Mouse (Mus musculus): ENCODE measurements at regions not wholly inside any gene's neighbourhood (a gene's known extent, or its start where the extent isn't known, plus 50 kb on each side); places are given as distances from the start of the nearest gene placed in this dataset.

DNA sequence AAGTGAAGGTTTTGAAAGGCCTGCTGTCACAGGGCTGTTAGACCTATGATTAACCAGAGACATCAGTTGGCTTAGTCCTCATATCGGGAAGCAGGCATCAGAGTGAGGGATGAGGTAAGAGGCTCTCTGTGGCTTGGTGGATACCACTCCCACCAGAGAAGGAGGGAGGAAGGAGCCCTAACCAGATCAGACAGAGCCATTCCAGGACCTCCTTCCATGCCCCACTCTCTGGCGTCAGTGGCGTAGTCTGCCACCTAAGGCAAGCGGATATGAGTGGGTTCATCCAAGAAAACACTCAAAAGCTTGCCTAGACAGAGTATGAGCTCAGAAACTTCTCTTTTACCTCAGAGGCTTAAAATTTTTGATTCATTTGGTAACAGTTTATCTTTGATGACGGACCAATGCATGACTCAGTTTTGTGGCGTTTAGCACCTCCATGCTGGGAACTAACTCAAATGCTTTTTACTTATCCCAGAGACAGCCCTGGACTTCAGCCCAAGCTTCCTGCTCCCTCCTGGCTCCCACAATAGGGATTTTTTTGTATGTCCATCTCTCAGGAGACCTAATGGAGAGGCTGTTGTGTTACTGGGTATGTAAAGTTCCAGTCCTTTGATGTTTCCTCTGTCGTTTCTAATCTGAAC lies 367.5 kb upstream of the Rasgrp1 start:
- no peak for DNase-seq (ENCODE audit: low spot score)

DNA sequence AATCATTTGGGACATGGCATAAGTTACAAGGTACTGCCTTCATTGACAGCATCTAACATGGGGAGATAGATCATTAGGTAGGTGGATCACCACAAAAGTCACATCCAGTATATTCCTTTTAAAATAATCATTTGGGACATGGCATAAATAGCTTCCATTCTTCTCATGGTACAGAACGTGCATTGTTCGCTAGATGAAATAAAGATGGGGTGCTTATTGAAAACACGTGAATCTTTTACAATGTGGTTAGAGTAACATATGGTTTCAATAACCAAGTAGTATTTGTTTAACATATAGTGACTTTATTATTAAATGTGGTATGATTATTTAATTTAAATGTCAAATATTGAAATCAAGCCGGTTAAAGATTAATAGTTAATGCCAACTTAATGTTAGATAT lies 381.3 kb upstream of the Rasgrp1 start:
- no peak for DNase-seq (ENCODE audit: low spot score)

DNA sequence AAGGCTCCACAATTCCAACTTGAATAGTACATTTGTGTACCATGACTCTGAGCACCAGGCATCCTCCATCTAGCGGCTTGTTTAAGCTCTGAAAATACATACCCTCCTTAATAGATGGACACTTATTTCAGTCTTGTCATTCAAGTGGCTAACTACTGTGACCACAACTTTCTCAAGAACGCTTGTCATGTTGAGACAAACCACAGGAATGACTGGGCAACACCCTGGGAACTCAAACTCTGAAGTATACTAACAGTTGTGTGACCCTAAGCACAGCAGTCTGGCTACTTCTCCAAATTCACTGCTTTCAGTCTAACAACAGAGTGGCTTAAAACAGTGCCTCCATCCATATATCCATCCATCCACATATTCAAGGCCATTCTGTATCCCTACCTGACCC lies 380.4 kb upstream of the Thbs1 start:
- no peak for DNase-seq (ENCODE audit: low spot score)

DNA sequence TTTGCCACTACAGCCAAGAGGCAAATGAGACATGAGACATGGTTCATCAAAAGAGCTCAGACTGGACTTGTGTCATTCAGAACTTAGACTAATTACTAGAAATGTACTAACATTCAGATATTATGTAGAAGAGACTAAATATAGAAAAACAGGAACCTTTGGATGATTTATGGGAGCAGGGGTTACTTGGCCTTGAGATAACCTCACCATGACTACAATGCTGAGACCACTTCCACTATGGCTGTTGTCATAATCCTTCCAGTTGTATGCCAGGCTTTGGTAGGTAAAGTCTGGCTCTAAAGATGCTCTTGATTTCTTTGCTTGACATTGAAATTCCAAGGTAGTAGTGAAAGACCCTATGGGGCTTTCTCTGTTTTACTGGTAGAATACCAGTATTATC lies 369.3 kb upstream of the Thbs1 start:
- no peak for DNase-seq (ENCODE audit: low spot score)

DNA sequence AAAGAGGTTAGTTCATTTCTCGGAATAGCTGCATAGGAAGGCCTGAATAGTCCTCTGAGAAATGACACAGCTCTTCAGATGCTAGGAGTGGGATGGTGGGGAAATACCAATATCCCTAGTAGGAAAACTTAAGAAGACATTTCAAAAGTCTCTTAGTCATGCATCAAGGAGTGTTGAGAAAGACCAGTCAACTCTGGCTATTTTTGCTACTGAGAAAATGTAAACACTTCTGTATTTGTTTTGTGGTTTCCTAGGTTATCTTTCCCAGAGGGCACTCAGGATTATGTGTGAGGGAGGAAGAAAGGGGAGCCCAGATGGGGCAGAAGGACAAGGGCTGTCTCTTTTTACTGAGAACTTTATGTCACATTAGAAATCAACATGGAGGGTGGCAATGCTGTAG lies 367.8 kb upstream of the Thbs1 start:
- DNase-seq (ENCODE audit: low spot score): no peak

DNA sequence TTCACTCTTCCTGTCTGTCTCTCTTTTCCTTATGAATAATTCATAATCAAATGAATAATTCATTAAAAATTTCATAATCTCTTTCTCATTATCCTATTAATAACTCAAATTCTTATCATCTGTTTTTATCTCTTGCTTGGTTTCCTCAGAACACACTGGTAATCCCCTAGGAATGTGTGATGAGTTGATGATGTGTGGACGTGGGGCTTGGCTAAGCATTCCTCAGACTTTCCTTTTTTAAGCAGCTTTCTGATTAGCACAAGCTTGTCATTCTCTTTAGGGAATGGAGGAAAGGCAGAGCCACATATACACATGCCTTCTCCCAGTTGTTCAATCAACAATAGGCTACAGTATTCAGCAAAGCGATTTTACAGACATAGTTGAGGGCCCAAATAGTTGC lies 365.9 kb upstream of the Thbs1 start:
- no peak for DNase-seq (ENCODE audit: low spot score)

DNA sequence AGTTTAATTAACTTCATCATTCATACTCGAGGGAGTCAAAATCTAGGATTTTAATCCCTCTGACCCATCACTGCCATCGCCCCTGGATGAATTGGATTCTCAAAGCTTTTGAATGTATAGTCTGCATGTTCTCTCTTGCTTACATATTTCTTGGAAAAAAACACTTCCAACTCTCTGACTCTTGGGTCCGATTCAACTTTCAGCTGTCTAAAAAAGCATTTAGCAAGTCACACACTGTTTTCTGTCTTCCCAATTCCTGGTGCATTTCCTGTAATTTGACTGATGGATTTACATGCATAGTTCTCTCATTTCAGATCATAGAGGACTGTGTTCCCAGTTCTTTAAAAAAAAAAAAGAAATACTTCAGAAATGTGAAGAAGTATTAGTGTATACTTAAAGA lies 364.5 kb upstream of the Thbs1 start:
- no peak for DNase-seq (ENCODE audit: low spot score)

DNA sequence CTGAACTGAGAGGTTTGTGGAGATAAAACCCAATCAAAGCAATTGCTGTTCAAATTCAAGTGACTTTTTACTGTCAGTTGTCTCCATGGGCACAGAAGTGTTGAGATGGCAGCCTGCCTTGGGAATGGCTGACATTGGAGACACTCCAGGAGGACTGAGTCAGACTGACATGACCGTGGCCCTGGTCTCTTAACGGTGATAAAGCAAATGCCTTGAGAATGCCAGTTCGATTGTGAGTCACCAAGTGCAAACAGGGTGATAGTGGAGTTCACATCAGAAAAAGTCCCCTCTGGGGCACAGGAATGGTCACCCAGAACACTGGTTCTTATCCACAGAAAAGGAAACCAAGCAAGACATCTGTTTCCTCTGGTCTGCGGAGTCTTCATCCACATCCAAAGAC lies 362.8 kb upstream of the Thbs1 start:
- no peak for DNase-seq (ENCODE audit: low spot score)

DNA sequence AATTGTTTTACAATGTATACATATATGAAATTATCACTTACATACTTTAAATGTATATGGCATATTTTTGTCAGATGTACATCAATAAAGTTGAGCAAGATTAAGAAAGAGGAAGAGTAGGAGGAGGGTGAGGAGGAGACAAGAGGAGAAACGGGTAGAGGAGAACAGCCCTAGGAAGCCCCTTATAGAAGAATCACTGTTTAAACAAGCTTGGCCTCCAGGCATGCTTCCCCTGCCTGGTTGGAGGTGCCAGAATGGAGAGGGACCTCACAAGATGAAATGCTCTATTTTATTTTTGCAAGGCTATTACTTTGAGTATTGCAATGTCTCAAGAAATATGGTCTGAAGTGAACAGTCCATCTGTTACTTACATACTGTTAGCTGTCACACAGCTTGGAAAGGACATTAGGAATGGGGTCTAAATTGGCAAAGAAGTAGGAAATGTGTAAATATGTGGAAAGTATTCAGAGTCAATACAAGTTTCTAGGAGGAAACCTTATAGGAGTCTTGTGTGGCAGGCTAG lies 352.1 kb upstream of the Thbs1 start:
- no peak for DNase-seq (ENCODE audit: low spot score)

DNA sequence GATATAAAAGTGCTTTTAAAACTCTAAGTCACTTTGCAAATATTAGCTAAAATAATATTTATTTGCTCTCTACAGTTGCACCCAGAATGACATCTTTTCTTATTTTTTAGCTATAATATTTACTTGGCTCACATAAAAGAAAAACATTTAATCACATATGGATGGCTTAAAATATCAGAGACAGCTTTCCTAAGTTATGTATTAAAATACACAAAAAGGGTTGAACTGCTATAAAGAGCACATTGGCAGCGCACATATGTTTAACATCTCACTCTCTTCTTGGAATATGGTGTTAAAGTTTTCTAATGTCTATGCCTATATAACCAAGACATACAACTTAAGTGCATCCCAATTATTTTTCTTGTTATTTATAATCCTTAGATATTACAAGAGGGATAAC lies 348.0 kb upstream of the Thbs1 start:
- DNase-seq (ENCODE audit: low spot score): no peak

DNA sequence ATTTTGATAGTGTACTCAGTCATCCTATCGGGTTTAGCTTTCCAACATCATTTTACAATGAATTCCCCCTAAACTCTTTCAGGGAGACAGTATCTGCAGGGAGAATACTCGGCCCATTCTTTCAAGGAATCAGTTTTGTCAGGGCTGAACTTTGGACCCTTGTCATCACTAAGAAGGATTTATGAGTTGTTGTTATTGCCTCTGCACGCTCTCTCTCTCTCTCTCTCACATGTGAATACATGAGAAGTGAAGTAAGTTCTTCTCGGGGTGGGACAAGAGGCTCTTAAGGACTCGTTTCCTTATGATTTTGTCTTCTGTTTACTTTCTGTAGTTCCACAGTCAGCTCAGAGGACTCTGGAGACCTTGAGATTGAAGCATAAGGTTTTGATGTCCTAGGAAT lies 346.1 kb upstream of the Thbs1 start:
- no peak for DNase-seq (ENCODE audit: low spot score)

DNA sequence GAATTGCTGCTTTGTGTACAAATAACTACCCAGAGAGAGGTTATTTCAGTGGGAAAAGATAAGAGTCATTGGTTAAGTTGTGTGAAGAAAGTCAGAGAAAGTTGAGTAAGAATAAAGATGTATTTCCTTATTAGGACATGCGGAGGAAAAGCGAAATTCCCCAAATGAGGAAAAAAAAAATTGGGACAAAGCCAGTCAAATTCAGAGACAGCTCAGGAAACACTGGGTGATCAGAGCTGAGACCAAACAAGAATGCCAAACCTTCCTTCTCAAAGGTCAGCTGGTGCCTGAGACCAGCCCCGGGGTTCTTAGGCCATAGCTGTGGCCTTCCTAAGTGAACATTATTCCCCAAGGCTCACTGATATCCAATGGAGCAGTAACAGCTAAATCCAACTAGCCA lies 345.2 kb upstream of the Thbs1 start:
- DNase-seq (ENCODE audit: low spot score): no peak

DNA sequence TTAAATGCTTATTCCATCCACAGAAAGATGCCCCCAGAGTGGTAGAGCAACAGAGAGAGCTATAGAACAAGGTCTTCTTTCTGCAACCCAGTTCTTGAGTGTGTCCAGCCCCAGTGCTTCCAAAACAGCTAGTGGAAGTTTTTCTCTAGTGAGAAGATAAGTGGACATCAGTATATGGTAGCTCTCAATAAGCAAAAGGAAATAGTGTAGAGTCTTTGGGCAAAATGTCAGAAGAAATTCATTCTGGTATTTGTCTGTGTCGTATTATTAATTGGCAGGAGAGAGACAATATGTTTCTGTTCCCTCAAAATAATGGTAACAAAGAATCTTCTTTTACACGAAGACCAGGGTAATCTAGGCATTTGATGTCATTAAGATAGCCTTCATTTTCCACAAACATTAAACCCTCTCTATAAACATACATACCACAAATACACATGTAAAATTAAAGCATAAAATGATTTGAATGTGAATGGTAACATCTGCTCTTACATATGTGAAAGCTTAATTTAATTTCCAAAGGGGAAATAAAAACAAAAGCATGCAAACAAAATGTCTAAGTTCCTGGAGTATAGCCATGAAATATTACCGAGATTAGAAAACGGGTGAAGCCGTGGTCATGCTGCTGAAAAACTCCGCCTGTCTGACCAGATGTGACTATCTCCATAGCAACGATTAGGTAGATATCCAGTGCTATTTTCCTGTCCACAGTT lies 342.1 kb upstream of the Thbs1 start:
- DNase-seq (ENCODE audit: low spot score): no peak

DNA sequence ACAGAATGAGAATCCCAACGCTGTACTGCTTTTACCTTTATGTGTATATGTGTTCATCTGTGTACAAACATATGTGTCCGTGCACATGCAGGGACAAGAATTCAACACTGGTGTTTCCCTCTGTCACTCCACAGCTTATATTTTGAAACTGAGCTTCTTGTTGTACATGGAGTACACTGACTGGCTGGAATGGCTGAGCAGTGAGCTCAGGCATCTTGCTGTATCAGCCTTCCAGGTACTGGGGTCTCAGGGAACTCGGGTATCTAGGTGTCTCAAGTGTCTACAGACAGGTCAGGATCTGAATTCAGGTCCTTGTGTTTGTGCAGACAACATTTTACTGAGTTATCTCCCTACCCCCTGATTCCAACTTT lies 341.6 kb upstream of the Thbs1 start:
- DNase-seq (ENCODE audit: low spot score): no peak

DNA sequence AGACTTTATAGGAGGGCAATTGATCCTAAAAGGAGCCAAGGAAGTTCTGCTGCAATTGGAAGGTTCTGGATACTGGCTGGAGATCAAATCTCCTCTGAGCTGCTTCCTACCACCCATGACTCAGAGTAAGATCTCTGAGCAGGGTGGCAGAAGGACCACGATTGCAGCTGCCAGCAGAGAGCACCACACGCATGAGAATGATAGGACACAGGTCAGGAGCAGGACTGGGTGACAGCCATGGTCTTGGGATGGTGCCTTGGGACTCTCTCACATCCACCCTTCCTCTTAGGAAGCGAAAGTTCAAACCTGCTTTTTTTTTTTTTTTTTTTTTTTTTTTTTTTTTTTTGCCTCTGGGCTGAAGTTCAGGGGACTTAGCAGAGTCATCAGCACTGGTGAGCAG lies 331.4 kb upstream of the Thbs1 start:
- no peak for DNase-seq (ENCODE audit: low spot score)

DNA sequence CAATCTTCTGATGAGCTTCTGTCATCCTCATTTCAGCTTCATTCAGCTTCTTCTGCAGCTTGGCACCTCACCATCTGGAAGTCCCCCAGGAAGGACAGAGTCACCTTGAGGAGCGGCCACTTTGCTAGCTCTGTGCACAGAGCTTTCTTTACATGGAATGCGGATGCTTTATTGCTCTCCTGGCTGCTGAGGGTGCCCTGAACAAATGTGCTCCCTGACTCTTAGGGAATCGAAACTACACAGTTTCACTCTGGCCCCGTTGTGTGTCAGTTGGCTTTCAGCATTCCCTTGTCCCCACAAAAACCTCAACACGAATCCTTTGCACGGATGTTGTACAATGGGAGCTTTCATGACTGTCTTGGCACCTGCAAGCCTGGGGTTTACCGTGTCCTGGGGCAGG lies 330.9 kb upstream of the Thbs1 start:
- DNase-seq (ENCODE audit: low spot score): no peak

DNA sequence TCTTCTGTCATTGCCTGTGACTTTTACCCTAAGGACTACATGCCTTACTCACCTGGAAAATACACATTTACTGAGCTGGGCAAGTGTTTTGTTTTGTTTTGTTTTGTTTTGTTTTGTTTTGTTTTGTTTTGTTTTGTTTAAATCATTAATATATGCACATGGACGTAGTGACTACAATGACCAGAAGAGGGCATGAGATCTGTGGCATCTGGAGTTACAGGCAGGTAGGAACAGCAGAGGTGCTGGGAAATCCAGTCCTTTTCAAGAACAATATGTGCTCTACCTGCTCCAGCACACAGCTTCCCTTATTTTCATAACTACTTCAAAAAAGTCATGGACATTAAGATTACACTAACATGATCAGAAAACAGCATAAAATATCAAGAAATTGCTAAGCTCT lies 324.4 kb upstream of the Thbs1 start:
- DNase-seq (ENCODE audit: low spot score): no peak

DNA sequence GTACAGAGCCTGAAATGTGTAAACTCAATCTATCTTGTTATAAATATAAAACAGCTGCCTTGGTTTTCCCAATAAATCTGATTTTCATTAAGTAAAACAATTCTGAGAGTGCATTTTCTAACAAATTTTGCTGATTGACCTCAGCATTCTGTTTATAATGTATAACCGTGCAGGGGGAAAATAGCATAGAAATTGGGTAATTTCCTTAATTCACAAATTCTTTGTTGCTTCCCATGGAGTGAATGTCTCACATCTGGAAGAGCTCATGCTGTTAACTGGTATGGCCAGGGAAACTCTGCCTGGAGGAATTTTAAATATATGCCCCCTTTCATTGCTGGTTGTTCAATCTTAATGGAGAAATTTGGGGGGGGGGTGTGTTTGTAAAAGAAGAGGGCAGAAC lies 317.4 kb upstream of the Thbs1 start:
- no peak for DNase-seq (ENCODE audit: low spot score)

DNA sequence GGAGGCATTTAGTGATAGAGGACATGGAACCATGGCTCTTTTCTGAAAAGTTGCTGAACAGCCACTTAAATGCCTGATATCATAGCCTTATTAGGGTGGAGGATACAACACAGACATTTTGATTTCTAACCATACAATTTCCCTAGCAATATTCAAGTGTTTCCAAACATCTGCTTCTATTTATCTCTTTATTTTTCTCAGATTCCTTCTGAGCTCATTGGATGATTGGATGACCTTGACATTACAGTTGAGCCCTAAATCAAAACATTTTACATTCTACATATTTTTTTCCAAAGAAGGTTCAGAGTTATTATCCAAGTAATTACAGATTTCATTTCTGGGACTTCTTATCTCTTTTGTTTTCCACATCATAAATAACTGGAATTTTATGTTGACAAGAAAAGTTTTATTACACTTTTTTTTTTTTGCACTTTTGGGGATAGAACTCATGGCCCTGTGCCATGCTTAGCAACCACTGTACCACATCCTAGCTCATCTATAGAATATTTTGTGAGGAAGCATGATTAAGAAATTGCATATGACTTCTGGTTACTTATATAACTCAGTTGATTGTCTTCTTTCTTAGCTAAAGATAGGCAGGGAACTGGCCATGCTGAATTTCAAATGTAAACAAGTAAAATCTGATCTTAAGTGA lies 309.6 kb upstream of the Thbs1 start:
- no peak for DNase-seq (ENCODE audit: low spot score)

DNA sequence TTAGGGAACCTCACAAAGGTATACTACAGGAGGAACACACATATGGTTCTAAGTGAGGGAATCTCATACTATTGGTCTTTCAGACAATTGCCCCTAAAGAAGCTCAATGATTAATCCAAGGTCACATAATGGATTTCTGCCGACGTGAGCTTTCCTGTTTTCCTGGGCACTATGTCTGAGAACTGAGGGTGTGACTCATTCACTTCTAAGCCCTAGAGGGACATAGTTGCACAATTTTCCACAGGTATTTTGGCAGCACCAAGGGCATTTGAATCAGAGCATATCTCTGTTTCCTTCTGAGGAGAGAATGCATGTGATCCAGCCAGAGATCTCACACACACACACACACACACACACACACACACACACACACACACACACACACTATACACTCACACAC lies 309.0 kb upstream of the Thbs1 start:
- no peak for DNase-seq (ENCODE audit: low spot score)

DNA sequence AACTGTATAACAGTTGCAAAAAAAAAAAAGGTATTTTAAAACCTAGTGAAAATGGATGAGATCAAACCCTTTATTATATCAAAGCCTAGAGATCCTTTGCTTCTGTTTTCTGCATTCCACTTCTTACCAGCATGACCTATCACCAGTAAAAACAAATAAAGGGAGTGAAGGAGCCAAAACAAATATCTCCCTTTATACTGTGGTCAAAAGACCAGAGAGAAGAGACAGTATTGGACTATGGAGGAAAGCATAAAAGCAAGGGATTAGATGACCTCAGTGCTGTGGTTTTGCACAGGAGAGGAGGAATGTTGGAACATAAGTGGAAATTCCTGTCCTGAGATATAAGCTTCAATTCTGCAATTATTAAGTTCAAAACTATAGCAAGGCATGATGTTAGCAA lies 307.0 kb upstream of the Thbs1 start:
- no peak for DNase-seq (ENCODE audit: low spot score)

DNA sequence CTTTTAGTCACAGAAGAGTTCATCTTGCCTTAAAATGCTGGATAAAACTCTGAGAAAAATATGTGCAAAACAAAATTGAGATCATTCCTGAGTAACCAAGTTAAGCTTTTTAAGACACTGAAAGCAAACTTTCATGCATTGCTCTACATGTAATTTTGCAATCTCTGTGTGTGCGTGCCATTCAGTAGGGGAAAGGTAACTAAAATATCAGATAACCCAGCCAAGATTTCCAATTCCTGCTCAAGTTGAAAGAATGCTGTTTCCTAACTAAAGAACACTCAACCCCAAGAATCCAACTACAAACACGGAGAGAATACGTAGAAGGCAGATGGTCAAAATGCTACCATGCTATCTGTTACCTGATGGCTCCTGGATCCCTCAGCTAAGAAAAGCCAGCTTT lies 304.6 kb upstream of the Thbs1 start:
- no peak for DNase-seq (ENCODE audit: low spot score)

DNA sequence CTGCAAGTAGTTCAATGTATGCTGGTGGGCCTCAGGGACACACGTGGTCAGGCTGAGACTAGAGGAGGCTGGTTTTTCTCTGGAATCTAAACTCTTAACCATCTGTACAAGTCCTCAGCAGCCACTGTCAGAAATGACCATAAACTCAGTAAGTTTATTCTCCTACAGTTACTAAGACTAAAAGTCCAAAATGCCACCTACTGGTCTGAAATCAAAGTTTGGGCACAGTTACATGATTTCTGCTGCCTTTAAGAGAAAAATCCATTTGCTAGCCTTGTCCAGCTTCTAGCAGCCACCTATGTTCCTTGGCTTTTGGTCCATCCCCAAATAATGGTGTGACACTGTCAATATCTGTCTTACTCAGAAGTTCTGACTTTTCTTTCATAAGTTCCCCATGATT lies 300.2 kb upstream of the Thbs1 start:
- DNase-seq (ENCODE audit: low spot score): no peak
